Mouse (Mus musculus) kidney, postnatal 14 days (tissue): ENCODE measurements around the gene Exosc5.

Experiments used
- DNase-seq: peaks from one replicate; pipeline ENCODE4 v3.0.0; 2022; ENCODE audit warnings: mixed read lengths

Gene Exosc5

GRCm38 (mm10) chr7:25680514-25681258 lies 21.7 kb downstream of the Exosc5 start, which contains the start of gene B9d2:
B9d2 (plus strand) TSS chr7:25680780.
- peak; percentile 97 for DNase-seq

DNA sequence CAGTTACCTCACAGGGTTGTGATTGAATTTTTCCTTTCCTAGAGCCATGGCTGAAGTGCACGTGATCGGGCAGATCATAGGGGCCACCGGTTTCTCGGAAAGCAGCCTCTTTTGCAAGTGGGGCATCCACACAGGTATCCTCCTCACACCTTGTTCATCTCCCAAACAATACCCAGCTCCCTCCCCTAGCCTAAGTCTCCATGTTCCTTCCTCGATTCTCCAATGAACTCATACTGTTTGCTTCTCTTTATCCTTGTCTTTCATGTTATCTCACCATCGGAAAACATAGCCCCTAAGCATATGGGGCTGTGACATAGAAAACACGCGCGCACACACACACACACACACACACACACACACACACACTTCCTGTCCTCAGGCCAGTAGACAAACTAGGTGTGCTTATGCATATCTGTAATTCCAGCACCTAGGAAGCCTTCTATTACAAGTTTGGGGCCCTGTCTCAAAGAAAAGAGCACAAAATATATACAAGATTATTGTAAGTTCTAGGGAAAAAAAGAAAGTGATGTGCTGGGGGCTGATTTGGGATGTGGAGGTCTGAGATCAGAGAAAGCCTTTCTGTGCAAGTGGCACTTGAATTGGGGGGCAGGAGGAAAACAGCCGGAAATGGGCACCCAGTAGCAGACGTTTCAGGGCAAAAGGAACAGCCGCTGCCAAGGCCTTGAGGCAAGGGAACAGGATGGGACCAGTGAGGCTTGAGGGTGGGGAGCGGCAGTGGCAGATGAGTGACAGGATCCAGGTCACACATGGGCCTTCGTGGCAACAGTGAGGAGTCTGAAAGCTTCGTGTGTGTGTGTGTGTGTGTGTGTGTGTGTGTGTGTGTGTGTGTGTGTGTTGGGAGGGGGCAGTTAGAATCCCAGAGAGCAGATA lies 22.6 kb downstream of the Exosc5 start:
- DNase-seq = no peak

DNA sequence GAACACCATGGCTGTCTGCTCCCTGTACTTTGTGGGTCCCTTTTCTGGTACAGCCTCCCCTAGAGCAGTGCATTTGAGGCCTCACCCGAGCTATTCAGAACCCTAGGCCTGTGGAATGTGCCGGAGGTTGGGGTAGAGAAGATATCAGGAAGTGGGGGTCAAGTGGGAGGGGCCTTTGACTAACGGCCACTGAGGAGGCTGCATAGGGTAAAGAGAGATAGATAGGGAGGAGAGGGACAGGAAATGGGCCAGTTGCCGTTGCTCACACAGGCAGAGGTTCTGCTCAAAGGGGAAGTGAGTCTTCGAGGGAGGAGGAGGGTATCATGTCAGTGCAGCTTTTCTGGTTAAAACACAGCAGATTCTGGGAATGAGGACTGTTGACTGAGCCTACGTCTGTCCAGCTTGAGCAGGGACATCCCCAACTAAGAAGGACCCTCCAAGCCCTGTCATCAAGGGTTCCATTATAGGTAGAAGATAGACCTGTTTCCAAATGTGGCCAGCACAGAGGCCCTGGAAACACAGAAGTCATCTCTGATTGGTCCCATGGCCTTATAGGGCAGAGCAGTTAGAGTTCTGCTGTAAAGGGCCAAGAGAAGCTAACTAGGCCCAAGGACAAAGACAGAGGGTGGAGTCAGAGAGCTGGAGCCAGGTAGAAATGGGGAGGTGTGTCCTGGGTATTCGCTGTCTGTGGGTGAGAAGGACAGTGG lies 24.7 kb downstream of the Exosc5 start:
- peak; percentile 54 for DNase-seq

GRCm38 (mm10) chr7:25684659-25685058 lies 25.7 kb downstream of the Exosc5 start:
- DNase-seq = no peak

GRCm38 (mm10) chr7:25685926-25686470 lies 27.0 kb downstream of the Exosc5 start:
- DNase-seq = no peak

DNA sequence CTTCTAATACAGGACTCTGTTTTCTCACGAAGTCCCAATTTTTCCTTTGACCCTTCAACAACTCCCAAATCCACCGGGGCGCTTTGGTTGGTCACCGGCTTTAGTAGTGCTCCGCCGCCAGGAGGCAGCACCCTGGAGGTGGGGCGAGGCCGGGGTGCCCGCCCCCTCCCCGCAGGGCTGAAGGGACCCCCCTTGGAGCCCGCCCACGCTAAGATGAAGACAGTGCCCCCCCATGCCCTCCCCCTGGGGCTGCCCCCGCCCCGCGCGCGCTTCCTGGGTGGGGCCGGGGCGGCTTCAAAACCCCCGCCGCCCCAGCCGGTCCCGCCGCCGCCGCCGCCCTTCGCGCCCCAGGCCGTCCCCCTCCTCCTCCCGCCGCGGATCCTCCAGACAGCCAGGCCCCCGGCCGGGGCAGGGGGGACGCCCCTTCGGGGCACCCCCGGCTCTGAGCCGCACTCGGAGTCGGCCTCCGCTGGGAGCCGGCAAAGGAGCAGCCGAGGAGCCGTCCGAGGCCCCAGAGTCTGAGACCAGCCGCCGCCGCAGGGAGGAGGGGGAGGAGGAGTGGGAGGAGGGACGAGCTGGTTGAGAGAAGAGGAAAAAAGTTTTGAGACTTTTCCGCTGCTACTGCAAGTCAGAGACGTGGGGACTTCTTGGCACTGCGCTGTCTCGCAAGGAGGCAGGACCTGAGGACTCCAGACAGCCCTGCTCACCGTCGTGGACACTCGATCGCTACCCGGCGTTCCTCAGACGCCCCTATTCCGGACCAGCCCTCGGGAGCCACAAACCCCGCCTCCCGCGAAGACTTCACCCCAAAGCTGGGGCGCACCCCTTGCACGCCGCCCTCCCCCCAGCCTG lies 27.9 kb downstream of the Exosc5 start, which contains the start of gene Tgfb1:
Gene Tgfb1 (plus strand): TSS at position 323 of the 852 bp plus-strand sequence.
- DNase-seq = peak; percentile 87

DNA sequence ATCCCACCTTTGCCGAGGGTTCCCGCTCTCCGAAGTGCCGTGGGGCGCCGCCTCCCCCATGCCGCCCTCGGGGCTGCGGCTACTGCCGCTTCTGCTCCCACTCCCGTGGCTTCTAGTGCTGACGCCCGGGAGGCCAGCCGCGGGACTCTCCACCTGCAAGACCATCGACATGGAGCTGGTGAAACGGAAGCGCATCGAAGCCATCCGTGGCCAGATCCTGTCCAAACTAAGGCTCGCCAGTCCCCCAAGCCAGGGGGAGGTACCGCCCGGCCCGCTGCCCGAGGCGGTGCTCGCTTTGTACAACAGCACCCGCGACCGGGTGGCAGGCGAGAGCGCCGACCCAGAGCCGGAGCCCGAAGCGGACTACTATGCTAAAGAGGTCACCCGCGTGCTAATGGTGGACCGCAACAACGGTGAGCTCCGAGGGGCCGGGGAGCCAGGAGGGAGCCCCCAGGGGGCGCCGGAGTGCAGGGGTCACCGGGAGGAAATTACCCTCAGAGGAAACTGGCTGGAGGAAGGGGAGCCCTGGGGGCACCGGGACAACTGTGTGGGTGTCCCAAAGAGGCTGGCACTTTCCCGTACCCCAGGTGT lies 28.9 kb downstream of the Exosc5 start:
- peak; percentile 69 for DNase-seq

DNA sequence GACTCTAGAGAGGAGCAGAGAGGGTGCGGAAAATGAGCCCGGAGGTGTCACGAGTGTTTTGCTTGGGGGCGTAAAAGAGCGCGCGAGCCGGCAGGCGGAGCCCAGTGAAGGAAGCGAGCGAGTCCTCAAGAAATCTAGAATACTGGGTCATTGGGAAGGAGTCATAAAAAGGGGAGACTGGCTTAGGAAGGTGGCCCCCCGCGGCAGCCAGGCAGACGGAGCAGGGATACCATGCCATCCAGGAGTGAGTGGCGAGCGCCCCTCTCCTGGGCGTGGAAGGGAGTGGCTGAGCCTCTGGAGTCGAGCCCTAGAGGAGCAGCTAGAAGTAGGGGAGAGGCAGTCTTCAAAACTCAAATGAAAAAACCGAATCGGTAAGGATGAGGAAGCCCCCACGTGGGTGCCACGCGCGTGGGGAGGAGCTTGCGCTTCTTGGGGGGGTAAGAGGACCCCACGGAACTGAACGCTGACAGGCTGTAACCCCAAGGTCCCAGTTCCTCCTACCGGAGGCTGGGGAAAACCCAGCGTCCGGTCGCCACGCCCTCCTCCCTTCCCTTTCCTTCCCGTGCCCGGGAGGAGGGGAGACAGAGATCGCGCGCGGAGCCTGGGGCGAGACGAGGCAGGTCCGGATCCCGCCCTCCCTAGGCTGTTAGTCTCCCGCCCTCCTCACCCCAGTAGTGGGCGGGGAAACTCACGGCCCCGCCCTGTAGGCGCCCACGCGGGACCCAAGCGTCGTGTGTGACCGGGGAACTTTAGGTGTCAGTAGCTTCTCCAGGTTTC lies 30.0 kb downstream of the Exosc5 start:
- DNase-seq = peak; percentile 86

- DNase-seq = no peak
These were observed 30.6 kb downstream of the Exosc5 start for GRCm38 (mm10) chr7:25689603-25690021.

GRCm38 (mm10) chr7:25690051-25690450 lies 31.1 kb downstream of the Exosc5 start:
- no peak for DNase-seq

DNA sequence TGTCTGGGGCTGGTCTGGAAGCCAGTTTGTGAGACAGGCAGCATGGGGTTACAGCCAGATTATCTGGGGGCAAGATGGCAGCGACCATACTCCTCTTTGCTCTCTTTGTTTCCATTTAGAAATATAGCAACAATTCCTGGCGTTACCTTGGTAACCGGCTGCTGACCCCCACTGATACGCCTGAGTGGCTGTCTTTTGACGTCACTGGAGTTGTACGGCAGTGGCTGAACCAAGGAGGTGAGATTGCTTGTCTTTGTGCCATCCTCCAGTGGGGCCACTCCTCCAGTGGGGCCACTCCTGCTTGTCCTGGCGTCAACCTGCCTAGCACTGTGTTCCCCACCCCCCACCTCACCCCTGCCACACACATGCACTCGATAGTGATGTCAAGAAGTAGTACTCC lies 35.1 kb downstream of the Exosc5 start:
- DNase-seq = no peak

GRCm38 (mm10) chr7:25699851-25700250 lies 40.9 kb downstream of the Exosc5 start:
- DNase-seq = no peak

DNA sequence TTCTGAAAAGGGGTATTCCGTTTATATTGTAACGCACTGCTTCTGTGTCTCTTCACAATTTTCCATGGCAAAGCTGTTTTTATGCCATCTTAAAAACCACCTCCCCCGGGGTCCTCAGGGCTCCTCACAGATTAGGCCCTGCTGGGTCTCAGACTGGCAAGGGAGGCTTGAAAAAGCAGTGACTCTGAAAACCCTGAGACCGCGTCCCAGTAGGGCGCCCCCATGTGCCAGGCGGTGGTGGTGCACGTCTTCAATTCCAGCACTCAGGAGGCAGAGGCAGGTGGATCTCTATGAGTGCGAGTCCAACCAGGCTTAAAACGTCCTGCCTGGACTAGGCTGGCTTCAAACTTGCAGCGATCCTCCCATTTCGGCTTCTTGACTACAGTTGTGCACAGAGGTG lies 41.8 kb downstream of the Exosc5 start:
- no peak for DNase-seq

GRCm38 (mm10) chr7:25702350-25702749 lies 43.4 kb downstream of the Exosc5 start:
- DNase-seq = no peak

GRCm38 (mm10) chr7:25703793-25704494 lies 45.0 kb downstream of the Exosc5 start:
- DNase-seq = no peak

GRCm38 (mm10) chr7:25704716-25705364 lies 45.9 kb downstream of the Exosc5 start:
- no peak for DNase-seq

- DNase-seq = peak; percentile 62
These were observed 46.9 kb downstream of the Exosc5 start for GRCm38 (mm10) chr7:25705801-25706251.

DNA sequence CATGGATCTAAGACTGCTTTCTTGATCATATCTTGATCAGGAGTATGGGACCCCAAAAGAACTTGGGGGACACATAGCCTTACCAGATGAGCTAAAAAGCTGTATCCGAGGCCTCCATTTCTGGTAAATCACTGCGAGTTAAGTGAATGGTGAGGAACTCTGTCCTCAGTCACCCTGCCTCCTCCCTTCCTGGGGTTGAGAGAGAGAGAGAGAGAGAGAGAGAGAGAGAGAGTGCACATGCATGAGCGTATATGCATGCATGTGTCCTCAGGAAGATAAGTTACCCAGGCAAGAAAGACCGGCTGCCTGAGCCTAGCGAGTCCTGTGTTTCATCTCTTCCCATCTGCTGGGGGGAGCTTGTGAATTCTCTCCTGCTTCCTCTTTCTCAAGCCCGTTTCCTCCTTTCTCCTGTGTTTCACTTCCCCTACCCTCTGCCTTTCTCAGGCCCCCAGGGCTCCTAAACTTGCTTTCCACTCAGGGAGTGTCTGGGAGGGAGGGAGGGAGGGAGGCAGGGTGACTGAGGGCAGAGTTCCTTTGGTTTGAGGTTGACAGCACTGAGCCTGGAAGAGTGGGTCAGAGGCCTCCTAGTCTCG lies 47.7 kb downstream of the Exosc5 start:
- DNase-seq = no peak
